Mouse (Mus musculus): ENCODE data around the gene Foxo1. TPM values are rescaled to one million over a fixed set of nuclear protein-coding genes. Genes with fewer than 3 reads are reported as not detected.

Gene Foxo1
- polyA plus RNA-seq, 1 experiment from 2014 or later: 5.4 TPM

- no peak overlapping the region for H3K4me2 ChIP-seq
- no peak overlapping the region for H3K9ac ChIP-seq
- 72% methylated on average over 6 of the region's 6 CpGs for WGBS
- H3K4me3 ChIP-seq: no peak overlapping the region
- H3K27me3 ChIP-seq: no peaks in the 10 kb centered on the region
- H3K4me1 ChIP-seq (replicated peaks): peaks cover 32% of the 10 kb centered on the region
- peaks cover 12% of the 10 kb centered on the region for H3K36me3 ChIP-seq
- no peak overlapping the region for H3K27ac ChIP-seq
- no peaks in the 10 kb centered on the region for H3K9me3 ChIP-seq (replicated peaks)
- ATAC-seq (replicated peaks; ENCODE audit: insufficient number of reproducible peaks, insufficient read depth, low FRiP score, low read depth): no peak
Measured at GRCm38 (mm10) chr3:52343270-52344070, 75.3 kb downstream of the Foxo1 start.

- Histone ChIP-seq H3K4me2 (no peak overlapping the region), H3K27ac (no peak overlapping the region), H3K9me3 (replicated peaks) (no peaks in the 10 kb centered on the region), H3K4me3 (no peak overlapping the region), H3K36me3 (peaks cover 12% of the 10 kb centered on the region), H3K9ac (no peak overlapping the region), H3K4me1 (replicated peaks) (peaks cover 28% of the 10 kb centered on the region), H3K27me3 (no peaks in the 10 kb centered on the region)
- WGBS: 96% methylated on average over 11 of the region's 11 CpGs
- ATAC-seq (replicated peaks; ENCODE audit: insufficient number of reproducible peaks, insufficient read depth, low FRiP score, low read depth): no peak
Measured at GRCm38 (mm10) chr3:52345881-52346280, 77.7 kb downstream of the Foxo1 start.

GRCm38 (mm10) chr3:52346986-52347710 lies 79.0 kb downstream of the Foxo1 start:
- peaks cover 24% of the 10 kb centered on the region for H3K4me1 ChIP-seq (replicated peaks)
- ATAC-seq (replicated peaks; ENCODE audit: insufficient number of reproducible peaks, insufficient read depth, low FRiP score, low read depth): no peak
- H3K27ac ChIP-seq: no peak overlapping the region
- no peaks in the 10 kb centered on the region for H3K9me3 ChIP-seq (replicated peaks)
- no peak overlapping the region for H3K9ac ChIP-seq
- no peaks in the 10 kb centered on the region for H3K27me3 ChIP-seq
- H3K4me2 ChIP-seq: no peak overlapping the region
- no peak overlapping the region for H3K4me3 ChIP-seq
- H3K36me3 ChIP-seq: peaks cover 12% of the 10 kb centered on the region
- 69% methylated on average over 4 of the region's 4 CpGs for WGBS

GRCm38 (mm10) chr3:52347980-52348622 lies 80.0 kb downstream of the Foxo1 start:
- Histone ChIP-seq H3K4me2 (no peak overlapping the region), H3K27ac (no peak overlapping the region), H3K27me3 (no peaks in the 10 kb centered on the region), H3K4me1 (replicated peaks) (peaks cover 15% of the 10 kb centered on the region), H3K9me3 (replicated peaks) (no peaks in the 10 kb centered on the region), H3K4me3 (no peak overlapping the region), H3K36me3 (peaks cover 12% of the 10 kb centered on the region), H3K9ac (no peak overlapping the region)
- ATAC-seq (replicated peaks; ENCODE audit: insufficient number of reproducible peaks, insufficient read depth, low FRiP score, low read depth): no peak
- 52% methylated on average over 10 of the region's 10 CpGs for WGBS

- no peak overlapping the region for H3K4me2 ChIP-seq
- H3K4me3 ChIP-seq: no peak overlapping the region
- H3K9ac ChIP-seq: no peak overlapping the region
- peaks cover 6% of the 10 kb centered on the region for H3K36me3 ChIP-seq
- WGBS: 82% methylated on average over 8 of the region's 8 CpGs
- H3K4me1 ChIP-seq (replicated peaks): peaks cover 7% of the 10 kb centered on the region
- no peak overlapping the region for H3K27ac ChIP-seq
- H3K27me3 ChIP-seq: no peaks in the 10 kb centered on the region
- H3K9me3 ChIP-seq (replicated peaks): no peaks in the 10 kb centered on the region
- ATAC-seq (replicated peaks; ENCODE audit: insufficient number of reproducible peaks, insufficient read depth, low FRiP score, low read depth): no peak
Measured at GRCm38 (mm10) chr3:52350636-52351035, 82.5 kb downstream of the Foxo1 start.

GRCm38 (mm10) chr3:52351901-52352300 lies 83.8 kb downstream of the Foxo1 start:
- H3K36me3 ChIP-seq: no peaks in the 10 kb centered on the region
- ATAC-seq (replicated peaks; ENCODE audit: insufficient number of reproducible peaks, insufficient read depth, low FRiP score, low read depth): no peak
- H3K27me3 ChIP-seq: no peaks in the 10 kb centered on the region
- H3K4me3 ChIP-seq: no peak overlapping the region
- no peak overlapping the region for H3K4me2 ChIP-seq
- 87% methylated on average over 9 of the region's 9 CpGs for WGBS
- H3K27ac ChIP-seq: no peak overlapping the region
- H3K9me3 ChIP-seq (replicated peaks): no peaks in the 10 kb centered on the region
- peaks cover 7% of the 10 kb centered on the region for H3K4me1 ChIP-seq (replicated peaks)
- no peak overlapping the region for H3K9ac ChIP-seq

- 70% methylated on average over 7 of the region's 7 CpGs for WGBS
Measured at GRCm38 (mm10) chr3:52354203-52354602, 86.1 kb downstream of the Foxo1 start.

GRCm38 (mm10) chr3:52357265-52357953 lies 89.3 kb downstream of the Foxo1 start:
- Histone ChIP-seq H3K9ac (no peak overlapping the region), H3K4me1 (replicated peaks) (peaks cover 4% of the 10 kb centered on the region), H3K27me3 (no peaks in the 10 kb centered on the region), H3K4me2 (peak overlapping the region; percentile 8; the same call in 1 of the 2 replicates), H3K9me3 (replicated peaks) (no peaks in the 10 kb centered on the region), H3K27ac (no peak overlapping the region), H3K4me3 (no peak overlapping the region), H3K36me3 (no peaks in the 10 kb centered on the region)
- ATAC-seq (replicated peaks; ENCODE audit: insufficient number of reproducible peaks, insufficient read depth, low FRiP score, low read depth): 0 out of 2 replicates have a peak, but pooled peaks have one; percentile 27
- WGBS: 63% methylated on average over 15 of the region's 15 CpGs

More at GRCm38 (mm10) chr3:52354203-52354602, 86.1 kb downstream of the Foxo1 start:
- no peak for ATAC-seq (replicated peaks; ENCODE audit: insufficient number of reproducible peaks, insufficient read depth, low FRiP score, low read depth)
- Histone ChIP-seq H3K4me2 (no peak overlapping the region), H3K9me3 (replicated peaks) (no peaks in the 10 kb centered on the region), H3K9ac (no peak overlapping the region), H3K4me3 (no peak overlapping the region), H3K27ac (no peak overlapping the region), H3K27me3 (no peaks in the 10 kb centered on the region), H3K4me1 (replicated peaks) (peaks cover 9% of the 10 kb centered on the region), H3K36me3 (no peaks in the 10 kb centered on the region)

GRCm38 (mm10) chr3:52364576-52364975 lies 96.4 kb downstream of the Foxo1 start:
- WGBS: 72% methylated on average over 6 of the region's 6 CpGs
- Histone ChIP-seq H3K36me3 (no peaks in the 10 kb centered on the region), H3K9ac (no peak overlapping the region), H3K9me3 (replicated peaks) (no peaks in the 10 kb centered on the region), H3K27ac (no peak overlapping the region), H3K27me3 (no peaks in the 10 kb centered on the region), H3K4me2 (no peak overlapping the region), H3K4me3 (no peak overlapping the region), H3K4me1 (replicated peaks) (no peaks in the 10 kb centered on the region)
- ATAC-seq (replicated peaks; ENCODE audit: insufficient number of reproducible peaks, insufficient read depth, low FRiP score, low read depth): no peak

- ATAC-seq (replicated peaks; ENCODE audit: insufficient number of reproducible peaks, insufficient read depth, low FRiP score, low read depth): no peak
- H3K9ac ChIP-seq: no peak overlapping the region
- no peak overlapping the region for H3K27ac ChIP-seq
- 85% methylated on average over 9 of the region's 9 CpGs for WGBS
- H3K9me3 ChIP-seq (replicated peaks): no peaks in the 10 kb centered on the region
- no peaks in the 10 kb centered on the region for H3K36me3 ChIP-seq
- no peak overlapping the region for H3K4me2 ChIP-seq
- H3K4me3 ChIP-seq: no peak overlapping the region
- no peaks in the 10 kb centered on the region for H3K27me3 ChIP-seq
- H3K4me1 ChIP-seq (replicated peaks): no peaks in the 10 kb centered on the region
Measured at GRCm38 (mm10) chr3:52369204-52369603, 101.1 kb downstream of the Foxo1 start.

- Histone ChIP-seq H3K9me3 (replicated peaks) (no peaks in the 10 kb centered on the region), H3K4me1 (replicated peaks) (no peaks in the 10 kb centered on the region), H3K27me3 (no peaks in the 10 kb centered on the region), H3K4me3 (no peak overlapping the region), H3K27ac (no peak overlapping the region), H3K36me3 (no peaks in the 10 kb centered on the region), H3K9ac (no peak overlapping the region), H3K4me2 (no peak overlapping the region)
- WGBS: 59% methylated on average over 7 of the region's 7 CpGs
- ATAC-seq (replicated peaks; ENCODE audit: insufficient number of reproducible peaks, insufficient read depth, low FRiP score, low read depth): no peak
Measured at GRCm38 (mm10) chr3:52369881-52370428, 101.8 kb downstream of the Foxo1 start.

Data from heart, embryonic 15.5 days (tissue).